Mouse (Mus musculus): ENCODE results near the gene Radil.

DNA sequence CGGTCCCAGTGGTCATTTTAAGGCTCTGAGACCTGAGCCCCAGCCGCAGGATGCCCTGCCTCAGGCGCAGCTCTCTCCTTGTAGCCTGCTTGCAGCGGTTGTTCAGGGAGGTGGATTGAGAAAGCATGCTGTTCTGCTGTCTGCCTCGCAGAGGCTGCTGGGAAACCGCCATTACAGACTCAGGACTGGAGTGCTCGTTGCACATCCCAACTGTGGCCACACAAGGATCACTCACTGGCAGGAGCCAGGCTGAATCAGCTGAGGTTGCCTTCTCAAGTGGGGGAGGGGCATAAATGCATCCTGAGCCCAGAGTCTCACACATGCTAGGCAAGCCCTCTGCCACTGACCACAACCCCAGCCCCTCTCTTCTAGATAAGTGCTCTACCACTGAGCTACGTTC lies 105.2 kb downstream of the Radil start:
- 0 out of 2 replicates have a peak, but pooled peaks have one; percentile 3 for TF ChIP-seq CTCF (conservative IDR thresholded peaks at IDR 0.05; ENCODE audit: insufficient read depth, insufficient read length, low read depth, low read length)
- TF ChIP-seq POLR2A (IDR thresholded peaks at IDR 0.05; ENCODE audit: low read depth, low read length): no peak
